Mouse (Mus musculus) heart, embryonic 10.5 days (tissue): Measurements from ENCODE around the gene Rpl39. TPM values are rescaled to one million over a fixed set of nuclear protein-coding genes. Genes with fewer than 3 reads are reported as not detected.
"Not testable (repeated sequence)": the region's sequence is repeated elsewhere in the genome, so short reads cannot be mapped to it uniquely, and the experiment has no call there.

Source experiments
- DNase-seq: peaks from one replicate; pipeline ENCODE4 v3.0.0-alpha.2; 2017; ENCODE audit warnings: low spot score
- H3K27ac ChIP-seq: fragments of 300-500 bp; sonication (generic); 2 replicates; pipeline ENCODE4 v1.5.1; 2016; ENCODE audit warnings: mild to moderate bottlenecking
- H3K27me3 ChIP-seq: fragments of 300-500 bp; sonication (generic); 2 replicates; pipeline ENCODE4 v1.6.1; 2016; ENCODE audit warnings: mild to moderate bottlenecking; ENCODE audit not compliant: poor library complexity, insufficient read depth, severe bottlenecking
- H3K36me3 ChIP-seq: fragments of 300-500 bp; sonication (generic); 2 replicates; pipeline ENCODE4 v1.6.1; 2016; ENCODE audit warnings: mild to moderate bottlenecking, moderate library complexity
- H3K4me1 ChIP-seq: fragments of 300-500 bp; sonication (generic); 2 replicates; pipeline ENCODE4 v1.6.1; 2016; ENCODE audit warnings: mild to moderate bottlenecking
- H3K4me3 ChIP-seq: fragments of 300-500 bp; sonication (generic); 2 replicates; pipeline ENCODE4 v1.5.1; 2016; ENCODE audit warnings: mild to moderate bottlenecking, moderate library complexity
- H3K9me3 ChIP-seq: fragments of 300-500 bp; sonication (generic); 2 replicates; pipeline ENCODE4 v1.6.1; 2016; ENCODE audit warnings: mild to moderate bottlenecking, moderate library complexity
- WGBS: fragments of 180-500 bp; shearing (Covaris S2); methylation state at CpG from one replicate; pipeline ENCODE4 v1.1.7; 2016; 5-methylcytosine and 5-hydroxymethylcytosine counted together
- polyA plus RNA-seq: library from polyadenylated mRNA; unstranded; fragments of >200 nt; fragmentation: Nextera tagmentation; extraction: Ambion mirVana; gene quantifications from 2 replicates; pipeline ENCODE4 v1.2.1, GENCODE M21; 2016

Rpl39 gene
- polyA plus RNA-seq, 1 experiment from 2014 or later: 381 TPM

DNA sequence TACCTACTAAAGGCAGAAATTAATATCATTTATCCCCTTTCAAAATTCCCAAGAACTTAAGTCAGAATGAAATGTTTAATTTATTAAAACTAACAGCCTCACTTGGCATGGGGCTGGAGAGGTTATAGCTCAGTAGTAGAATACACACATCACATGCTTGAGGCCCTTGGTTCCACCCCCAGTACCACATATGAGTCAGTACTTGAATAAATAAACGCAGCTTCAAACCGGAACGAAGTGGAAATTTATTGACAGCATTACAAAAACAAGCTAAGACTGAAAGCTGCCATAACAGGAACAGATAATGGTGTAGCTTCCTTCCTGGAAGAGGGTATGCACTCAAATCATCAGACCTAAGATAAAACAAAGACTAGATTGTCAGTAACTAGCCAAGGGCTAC lies 6.3 kb upstream of the Rpl39 start:
- H3K9me3 ChIP-seq: no peaks in the 10 kb centered on the region
- no peak overlapping the region for H3K27ac ChIP-seq
- no peak overlapping the region for H3K4me3 ChIP-seq
- no peaks in the 10 kb centered on the region for H3K4me1 ChIP-seq
- DNase-seq: no peak
- H3K27me3 ChIP-seq: no peaks in the 10 kb centered on the region
- WGBS: 78% methylated on average over 3 of the region's 3 CpGs
- H3K36me3 ChIP-seq: peaks cover 12% of the 10 kb centered on the region; the same call in 1 of the 2 replicates

DNA sequence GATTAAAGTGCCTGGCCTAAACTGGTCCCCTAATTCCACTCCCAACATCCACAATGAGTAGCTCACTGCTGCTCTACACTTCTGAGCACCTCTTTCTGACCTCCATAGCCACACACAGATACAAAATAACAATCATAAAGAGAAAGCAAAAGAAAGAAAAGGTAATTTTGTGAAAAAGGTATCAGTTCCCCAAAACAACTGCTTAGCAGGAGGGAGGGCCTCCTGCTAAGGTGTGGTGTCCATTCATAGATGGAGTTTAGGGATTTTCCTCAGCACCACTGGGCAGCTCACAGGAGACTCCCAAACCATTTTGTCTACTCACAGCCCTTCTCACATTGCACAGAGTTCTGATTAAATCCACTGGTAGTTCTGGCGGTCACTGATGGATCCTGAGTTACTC lies 3.6 kb upstream of the Rpl39 start:
- WGBS: 76% methylated on average over 1 of the region's 1 CpGs
- Histone ChIP-seq H3K9me3 (no peaks in the 10 kb centered on the region), H3K36me3 (peaks cover 3% of the 10 kb centered on the region; the same call in 1 of the 2 replicates), H3K27me3 (no peaks in the 10 kb centered on the region), H3K27ac (no peak overlapping the region), H3K4me1 (no peaks in the 10 kb centered on the region), H3K4me3 (no peak overlapping the region)
- DNase-seq: no peak

DNA sequence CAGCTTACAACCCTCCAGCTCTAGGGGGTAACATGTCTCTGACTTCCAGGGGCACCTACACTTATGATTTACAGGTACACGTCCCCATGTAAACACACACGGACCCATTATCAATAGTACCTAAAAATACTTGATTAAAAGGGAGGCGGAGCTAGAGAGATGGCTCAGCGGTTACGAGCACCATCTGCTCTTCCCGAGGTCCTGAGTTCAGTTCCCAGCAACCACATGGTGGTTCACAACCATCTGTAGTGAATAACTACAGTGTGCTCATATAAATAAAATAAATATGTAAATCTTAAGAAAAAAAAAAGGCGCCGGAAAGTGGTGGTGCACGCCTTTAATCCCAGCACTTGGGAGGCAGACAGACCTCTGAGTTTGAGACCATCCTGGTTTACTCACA lies 463 bp upstream of the Rpl39 start:
- DNase-seq: no peak
- WGBS: 23% methylated on average over 9 of the region's 9 CpGs
- H3K27me3 ChIP-seq: no peaks in the 10 kb centered on the region
- H3K9me3 ChIP-seq: no peaks in the 10 kb centered on the region
- H3K4me3 ChIP-seq: peak overlapping the region; percentile 65
- H3K36me3 ChIP-seq: peaks cover 16% of the 10 kb centered on the region; the same call in 1 of the 2 replicates
- H3K4me1 ChIP-seq: no peaks in the 10 kb centered on the region
- H3K27ac ChIP-seq: peak overlapping the region; percentile 90

DNA sequence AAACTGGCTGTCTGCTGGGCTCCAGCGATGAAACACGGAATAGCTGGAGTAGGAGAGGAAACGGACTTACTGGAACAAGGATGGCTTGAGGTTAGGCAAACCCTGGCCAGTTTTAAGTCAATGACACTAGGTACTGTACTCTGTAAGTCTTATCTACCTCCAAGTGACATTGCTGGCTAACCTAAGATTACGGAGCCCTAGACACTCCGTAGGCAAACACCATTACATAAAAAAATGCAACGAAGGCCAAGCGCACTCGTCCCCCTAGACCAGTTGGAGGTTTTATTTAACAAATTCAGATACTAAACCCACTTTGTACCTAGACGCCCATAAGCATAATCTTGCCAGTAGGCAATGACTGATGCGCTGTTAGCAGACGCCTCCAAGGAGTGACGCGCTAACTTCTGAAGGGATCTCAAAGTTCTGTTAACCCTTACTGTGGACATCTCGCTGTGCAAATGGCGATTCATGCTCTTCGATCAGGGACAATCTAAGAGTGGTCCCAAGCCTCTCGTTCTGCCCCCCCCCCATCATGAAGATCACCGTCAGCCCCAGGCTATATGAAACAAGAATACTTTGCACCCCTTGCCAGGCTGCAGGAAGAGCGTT lies 780 bp downstream of the Rpl39 start:
- H3K36me3 ChIP-seq: peaks cover 16% of the 10 kb centered on the region; the same call in 1 of the 2 replicates
- WGBS: 19% methylated on average over 19 of the region's 19 CpGs
- no peak for DNase-seq

DNA sequence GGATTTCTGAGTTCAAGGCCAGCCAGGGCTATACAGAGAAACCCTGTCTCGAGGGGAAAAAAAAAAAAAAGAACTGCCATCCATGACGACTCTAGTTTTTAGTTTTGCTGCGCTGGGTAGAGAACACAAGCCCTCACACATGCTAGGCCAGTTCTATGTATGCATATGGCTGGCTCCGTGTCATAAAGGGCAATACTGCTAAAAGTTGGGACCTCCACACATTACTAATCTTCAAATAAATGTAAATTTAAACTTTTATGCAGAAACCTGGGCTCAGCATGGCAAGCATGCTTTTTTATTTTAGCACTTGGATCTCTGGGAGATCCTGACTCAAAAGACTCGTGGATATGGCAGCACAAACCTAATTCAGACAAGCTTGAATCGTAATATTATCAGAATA lies 4.0 kb downstream of the Rpl39 start:
- DNase-seq: no peak
- no peaks in the 10 kb centered on the region for H3K4me1 ChIP-seq
- H3K36me3 ChIP-seq: peaks cover 16% of the 10 kb centered on the region; the same call in 1 of the 2 replicates
- no peaks in the 10 kb centered on the region for H3K27me3 ChIP-seq
- H3K4me3 ChIP-seq: no peak overlapping the region
- H3K27ac ChIP-seq: no peak overlapping the region
- 53% methylated on average over 6 of the region's 6 CpGs for WGBS
- no peaks in the 10 kb centered on the region for H3K9me3 ChIP-seq

More for the DNA sequence above, 780 bp downstream of the Rpl39 start:
- peak overlapping the region; percentile 90 for H3K27ac ChIP-seq
- peak overlapping the region; percentile 65 for H3K4me3 ChIP-seq
- no peaks in the 10 kb centered on the region for H3K27me3 ChIP-seq
- H3K9me3 ChIP-seq: no peaks in the 10 kb centered on the region
- no peaks in the 10 kb centered on the region for H3K4me1 ChIP-seq

DNA sequence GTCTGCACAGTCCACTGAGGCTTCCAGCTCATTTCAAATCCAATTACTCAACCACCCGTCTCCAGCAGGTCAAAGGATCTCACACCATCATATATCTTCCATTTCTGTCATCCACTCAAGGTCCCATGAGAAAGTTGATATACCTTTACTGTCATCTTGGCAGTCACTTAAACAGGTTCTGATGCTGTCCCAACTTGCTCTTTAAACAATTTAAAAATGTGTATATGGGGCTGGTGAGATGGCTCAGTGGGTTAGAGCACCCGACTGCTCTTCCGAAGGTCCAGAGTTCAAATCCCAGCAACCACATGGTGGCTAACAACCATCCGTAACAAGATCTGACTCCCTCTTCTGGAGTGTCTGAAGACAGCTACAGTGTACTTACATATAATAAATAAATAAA lies 4.9 kb downstream of the Rpl39 start:
- H3K27me3 ChIP-seq, H3K9me3 ChIP-seq, DNase-seq, H3K4me1 ChIP-seq, H3K27ac ChIP-seq, H3K4me3 ChIP-seq: not testable (repeated sequence)
- 80% methylated on average over 4 of the region's 4 CpGs for WGBS
- peaks cover 16% of the 10 kb centered on the region; the same call in 1 of the 2 replicates for H3K36me3 ChIP-seq

DNA sequence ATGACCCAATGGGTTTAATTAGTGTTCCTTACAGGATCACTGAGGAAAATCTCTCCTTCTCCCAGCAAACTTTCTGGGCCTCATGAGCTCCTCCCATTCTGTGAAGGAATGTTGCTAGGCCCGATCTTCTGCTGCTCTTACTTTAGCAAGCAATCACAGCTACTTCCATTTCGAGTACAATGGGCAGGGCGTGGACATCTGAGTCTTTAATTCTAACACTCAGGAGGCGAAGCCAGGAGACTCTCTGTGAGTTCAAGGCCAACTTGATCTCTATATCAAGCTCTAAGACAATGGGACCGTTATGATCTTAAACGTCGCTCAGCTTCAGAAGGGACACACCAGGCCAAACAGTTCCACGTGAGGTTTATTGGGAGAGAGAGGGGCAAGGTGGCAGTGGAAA lies 8.6 kb downstream of the Rpl39 start:
- no peak overlapping the region for H3K4me3 ChIP-seq
- DNase-seq: no peak
- 73% methylated on average over 8 of the region's 8 CpGs for WGBS

DNA sequence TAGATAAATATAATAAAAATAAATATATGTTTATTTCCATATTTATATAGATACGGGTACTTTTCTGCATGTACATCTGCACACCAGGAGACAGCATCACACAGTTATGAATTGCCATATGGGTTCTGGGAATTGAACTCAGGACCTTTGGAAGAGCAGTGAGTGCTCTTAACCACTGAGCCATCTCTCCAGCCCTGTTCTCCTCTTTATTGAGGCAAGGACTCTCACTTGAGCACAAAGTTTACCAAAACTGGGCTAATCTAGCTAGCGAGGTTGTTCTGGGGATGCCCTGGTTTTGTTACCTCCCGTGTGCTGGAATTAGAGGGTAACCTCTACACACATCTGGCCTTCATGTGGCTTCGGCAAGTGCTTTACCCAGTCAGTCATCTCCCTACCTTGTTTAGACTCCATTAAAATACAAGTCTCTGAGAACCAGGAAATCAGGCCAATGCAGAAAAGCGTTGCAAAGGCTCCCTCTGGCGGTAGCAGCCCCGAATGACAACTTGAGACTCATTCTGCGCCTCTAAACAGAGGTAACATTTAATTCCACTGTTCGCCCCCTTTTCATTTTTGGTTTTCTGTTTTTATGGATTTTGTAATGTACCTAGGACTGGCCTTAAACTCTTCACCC lies 10.8 kb downstream of the Rpl39 start:
- no peak for DNase-seq
- Histone ChIP-seq H3K27me3 (no peaks in the 10 kb centered on the region), H3K36me3 (no peaks in the 10 kb centered on the region), H3K27ac (no peak overlapping the region), H3K4me1 (no peaks in the 10 kb centered on the region), H3K4me3 (no peak overlapping the region), H3K9me3 (no peaks in the 10 kb centered on the region)
- WGBS: 40% methylated on average over 9 of the region's 9 CpGs

More for the DNA sequence above, 8.6 kb downstream of the Rpl39 start:
- Histone ChIP-seq H3K36me3 (peaks cover 3% of the 10 kb centered on the region; the same call in 1 of the 2 replicates), H3K27ac (no peak overlapping the region), H3K9me3 (no peaks in the 10 kb centered on the region), H3K27me3 (no peaks in the 10 kb centered on the region), H3K4me1 (no peaks in the 10 kb centered on the region)

DNA sequence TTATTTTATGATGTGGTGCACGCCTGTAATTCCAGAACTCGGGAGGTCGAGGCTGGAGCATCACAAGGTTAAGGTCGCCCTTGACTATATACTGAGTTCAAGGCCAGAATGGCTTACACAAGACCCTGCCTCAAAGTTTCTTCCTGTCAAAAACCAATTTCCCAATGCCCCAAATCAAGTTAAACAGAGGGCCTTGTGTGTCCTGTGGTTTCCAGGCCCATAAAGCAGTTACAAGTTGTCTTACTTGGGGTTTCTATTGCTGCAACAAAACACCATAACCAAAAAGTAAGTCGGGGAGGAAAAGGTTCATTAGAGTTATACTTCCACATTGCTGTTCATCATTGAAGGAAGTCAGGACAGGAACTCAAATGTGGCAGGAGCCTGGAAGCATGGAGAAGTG lies 16.4 kb downstream of the Rpl39 start:
- Histone ChIP-seq H3K9me3 (no peaks in the 10 kb centered on the region), H3K36me3 (no peaks in the 10 kb centered on the region)
- WGBS: 78% methylated on average over 5 of the region's 5 CpGs

DNA sequence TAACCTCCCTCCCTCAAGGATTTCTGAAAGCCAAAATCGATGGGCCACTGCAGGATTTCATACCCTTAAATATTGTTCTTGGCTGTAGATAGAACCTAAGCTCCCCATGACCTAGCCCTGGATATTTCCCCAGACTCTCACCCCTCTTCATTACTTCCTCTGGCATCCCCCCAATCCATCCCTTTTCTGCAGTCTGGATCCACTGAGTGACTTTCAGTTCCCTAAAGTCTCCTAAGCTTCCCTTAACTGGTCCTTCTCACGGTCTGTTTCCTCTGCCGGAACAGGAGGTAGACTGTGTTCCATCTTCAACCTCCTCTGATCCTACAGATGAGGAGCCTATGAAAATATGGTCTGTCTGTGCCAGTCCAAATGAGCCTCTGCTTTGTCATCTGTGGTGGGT lies 17.9 kb downstream of the Rpl39 start:
- DNase-seq: no peak
- Histone ChIP-seq H3K36me3 (no peaks in the 10 kb centered on the region), H3K27me3 (no peaks in the 10 kb centered on the region), H3K27ac (no peak overlapping the region), H3K4me3 (no peak overlapping the region), H3K9me3 (no peaks in the 10 kb centered on the region), H3K4me1 (no peaks in the 10 kb centered on the region)
- WGBS: 76% methylated on average over 3 of the region's 3 CpGs

More for the DNA sequence above, 16.4 kb downstream of the Rpl39 start:
- Histone ChIP-seq H3K27ac (no peak overlapping the region), H3K4me1 (no peaks in the 10 kb centered on the region), H3K4me3 (no peak overlapping the region), H3K27me3 (no peaks in the 10 kb centered on the region)
- no peak for DNase-seq

DNA sequence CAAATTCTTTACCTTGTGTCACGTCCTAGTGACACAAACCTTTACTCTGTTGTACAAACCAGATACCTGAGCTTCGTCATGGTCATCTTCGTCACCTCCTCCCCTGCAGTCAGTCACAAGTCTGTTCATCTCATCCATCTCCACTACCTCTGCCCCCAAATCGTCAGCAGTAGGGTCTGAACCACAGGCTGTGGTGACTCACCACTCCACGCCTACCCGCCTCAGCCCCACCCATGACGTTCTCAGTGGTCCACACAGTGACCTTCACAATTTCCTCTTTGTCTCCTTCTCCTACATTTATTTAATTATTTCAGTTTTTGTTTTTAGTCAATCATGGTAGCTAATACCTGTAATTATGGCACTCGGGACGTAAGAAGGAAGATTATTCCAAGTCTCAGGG lies 21.3 kb downstream of the Rpl39 start:
- H3K27ac ChIP-seq: no peak overlapping the region
- no peaks in the 10 kb centered on the region for H3K4me1 ChIP-seq
- WGBS: 78% methylated on average over 9 of the region's 9 CpGs
- DNase-seq: no peak
- H3K9me3 ChIP-seq: no peaks in the 10 kb centered on the region
- no peak overlapping the region for H3K4me3 ChIP-seq
- H3K27me3 ChIP-seq: no peaks in the 10 kb centered on the region
- H3K36me3 ChIP-seq: no peaks in the 10 kb centered on the region

DNA sequence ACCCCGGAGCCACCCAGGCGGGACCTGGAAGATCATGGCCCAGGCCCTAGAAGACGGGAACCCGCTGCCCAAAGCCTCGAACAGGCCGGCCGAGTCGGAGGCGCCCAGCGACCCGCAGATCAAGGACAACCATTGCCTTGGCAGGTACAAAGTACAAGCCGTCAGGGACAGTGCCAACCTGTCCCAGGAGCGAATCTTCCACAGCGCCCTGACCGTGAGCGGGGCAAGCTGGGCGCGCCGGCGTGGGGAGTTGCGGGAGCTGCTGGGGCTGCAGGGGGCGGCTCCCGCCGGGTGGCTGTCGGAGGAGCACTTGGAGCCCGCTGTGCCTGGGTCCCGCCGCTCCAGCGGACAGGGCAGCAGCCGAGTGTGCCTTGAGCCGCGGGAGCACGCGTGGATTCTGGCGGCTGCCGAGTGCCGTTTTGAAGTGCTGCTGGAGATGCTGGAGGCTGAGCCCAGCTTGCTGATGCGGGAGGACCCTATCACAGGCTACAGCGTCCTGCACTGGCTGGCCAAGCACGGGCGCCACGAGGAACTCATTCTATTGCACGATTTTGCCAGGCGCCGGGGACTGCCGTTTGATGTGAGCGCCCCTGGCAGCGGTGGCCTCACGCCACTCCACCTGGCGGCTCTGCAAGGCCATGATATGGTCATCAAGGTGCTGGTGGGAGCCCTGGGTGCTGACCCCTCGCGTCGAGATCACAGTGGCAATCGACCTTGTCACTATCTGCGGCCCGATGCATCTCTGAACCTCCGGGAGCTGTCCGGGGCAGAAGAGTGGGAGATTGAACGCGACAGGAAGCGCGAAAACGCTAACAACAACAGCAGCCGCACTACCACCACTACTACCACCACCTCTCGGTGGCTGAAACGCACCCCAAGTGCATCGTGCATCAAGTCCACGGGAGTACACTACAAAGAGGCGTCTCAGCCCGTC lies 36.0 kb downstream of the Rpl39 start:
- Histone ChIP-seq H3K27ac (no peak overlapping the region), H3K9me3 (no peaks in the 10 kb centered on the region), H3K4me1 (peaks cover 12% of the 10 kb centered on the region; the same call in 1 of the 2 replicates), H3K27me3 (peaks cover 93% of the 10 kb centered on the region), H3K36me3 (no peaks in the 10 kb centered on the region), H3K4me3 (peak overlapping the region; percentile 50)
- WGBS: 17% methylated on average over 60 of the region's 70 CpGs
- no peak for DNase-seq
